Mouse (Mus musculus): Measurements from ENCODE around the gene Pigv. TPM values are rescaled to one million over a fixed set of nuclear protein-coding genes. Genes with fewer than 3 reads are reported as not detected.
A peak's percentile ranks its signal among the peaks of the same experiment; 100 is the strongest.

Pigv gene
- polyA plus RNA-seq (2015; fragmentation: Nextera tagmentation; extraction: Ambion mirVana): 14.6 and 15.3 TPM in 2 replicates

- H3K27me3 ChIP-seq: no peaks in the 10 kb centered on the region
Observed at GRCm38 (mm10) chr4:133671881-133672844, at the start of gene Pigv. Pigv (minus strand) TSS chr4:133672647.

GRCm38 (mm10) chr4:133719791-133720190, 47.3 kb upstream of the Pigv start:
- H3K9me3 ChIP-seq: no peaks in the 10 kb centered on the region
- no peaks in the 10 kb centered on the region for H3K27me3 ChIP-seq
- H3K4me3 ChIP-seq: no peak overlapping the region
- no peak overlapping the region for H3K9ac ChIP-seq
- no peaks in the 10 kb centered on the region; the same call in 1 of the 2 replicates for H3K4me1 ChIP-seq
- H3K4me2 ChIP-seq: no peak overlapping the region
- 75% methylated on average over 3 of the region's 3 CpGs for WGBS
- H3K36me3 ChIP-seq: peaks cover 78% of the 10 kb centered on the region
- ATAC-seq (ENCODE audit: insufficient number of reproducible peaks, low FRiP score, low TSS enrichment, low read depth): no peak
- H3K27ac ChIP-seq: no peak overlapping the region

More at GRCm38 (mm10) chr4:133671881-133672844, at the start of gene Pigv:
- Histone ChIP-seq H3K4me1 (peaks cover 51% of the 10 kb centered on the region), H3K27ac (peak within 1 kb of the TSS; percentile 100), H3K36me3 (peaks cover 20% of the 10 kb centered on the region), H3K9me3 (no peaks in the 10 kb centered on the region), H3K9ac (peak within 1 kb of the TSS; percentile 68), H3K4me2 (peak within 1 kb of the TSS; percentile 75), H3K4me3 (peak within 1 kb of the TSS; percentile 58)
- peak; percentile 88 for ATAC-seq (ENCODE audit: insufficient number of reproducible peaks, low FRiP score, low TSS enrichment, low read depth)
- under 1% methylated on average over 76 of the region's 76 CpGs for WGBS

GRCm38 (mm10) chr4:133712755-133713154, 40.3 kb upstream of the Pigv start:
- H3K4me3 ChIP-seq: no peak overlapping the region
- peaks cover 67% of the 10 kb centered on the region for H3K36me3 ChIP-seq
- ATAC-seq (ENCODE audit: insufficient number of reproducible peaks, low FRiP score, low TSS enrichment, low read depth): no peak
- no peak overlapping the region for H3K4me2 ChIP-seq
- H3K27ac ChIP-seq: no peak overlapping the region
- no peaks in the 10 kb centered on the region for H3K27me3 ChIP-seq
- H3K9ac ChIP-seq: no peak overlapping the region
- H3K9me3 ChIP-seq: no peaks in the 10 kb centered on the region
- H3K4me1 ChIP-seq: peaks cover 8% of the 10 kb centered on the region
- 77% methylated on average over 5 of the region's 5 CpGs for WGBS

GRCm38 (mm10) chr4:133711307-133712076, 39.0 kb upstream of the Pigv start:
- no peak overlapping the region for H3K4me2 ChIP-seq
- H3K27me3 ChIP-seq: no peaks in the 10 kb centered on the region
- H3K36me3 ChIP-seq: peaks cover 62% of the 10 kb centered on the region
- H3K4me3 ChIP-seq: no peak overlapping the region
- ATAC-seq (ENCODE audit: insufficient number of reproducible peaks, low FRiP score, low TSS enrichment, low read depth): no peak
- H3K4me1 ChIP-seq: peaks cover 20% of the 10 kb centered on the region
- 78% methylated on average over 6 of the region's 6 CpGs for WGBS
- H3K9me3 ChIP-seq: no peaks in the 10 kb centered on the region
- H3K9ac ChIP-seq: no peak overlapping the region
- no peak overlapping the region for H3K27ac ChIP-seq

DNA sequence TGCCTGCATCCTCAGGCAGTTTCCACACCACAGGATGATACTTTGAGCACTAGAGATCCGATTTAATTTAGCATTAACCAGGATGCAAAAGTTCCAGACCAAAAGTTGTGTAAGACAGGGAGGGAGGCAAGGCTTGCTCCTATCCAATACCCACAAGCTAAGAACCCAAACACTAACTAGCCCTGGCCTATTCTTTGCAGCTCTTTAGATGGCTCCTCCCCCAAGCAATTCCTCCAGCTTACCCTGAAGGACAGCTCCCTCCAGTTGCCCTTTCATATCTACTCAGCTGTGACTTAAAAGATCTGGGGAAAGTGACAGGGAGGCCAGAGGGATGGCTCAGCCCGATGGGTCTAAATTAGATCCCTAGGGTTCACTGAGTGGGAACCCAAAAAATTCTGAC, 36.9 kb upstream of the Pigv start:
- no peaks in the 10 kb centered on the region for H3K27me3 ChIP-seq
- ATAC-seq (ENCODE audit: insufficient number of reproducible peaks, low FRiP score, low TSS enrichment, low read depth): no peak
- H3K9me3 ChIP-seq: no peaks in the 10 kb centered on the region
- H3K36me3 ChIP-seq: peaks cover 53% of the 10 kb centered on the region
- no peak overlapping the region for H3K27ac ChIP-seq
- no peak overlapping the region for H3K9ac ChIP-seq
- H3K4me3 ChIP-seq: no peak overlapping the region
- peaks cover 23% of the 10 kb centered on the region for H3K4me1 ChIP-seq
- 82% methylated on average over 2 of the region's 2 CpGs for WGBS
- H3K4me2 ChIP-seq: no peak overlapping the region

- Histone ChIP-seq H3K9me3 (no peaks in the 10 kb centered on the region), H3K4me3 (no peak overlapping the region), H3K27me3 (no peaks in the 10 kb centered on the region), H3K36me3 (peaks cover 42% of the 10 kb centered on the region), H3K4me2 (no peak overlapping the region), H3K9ac (no peak overlapping the region), H3K4me1 (peaks cover 20% of the 10 kb centered on the region), H3K27ac (peak overlapping the region; percentile 68)
- WGBS: 67% methylated on average over 1 of the region's 1 CpGs
- ATAC-seq (ENCODE audit: insufficient number of reproducible peaks, low FRiP score, low TSS enrichment, low read depth): no peak
Observed at GRCm38 (mm10) chr4:133707464-133707863, 35.0 kb upstream of the Pigv start.

DNA sequence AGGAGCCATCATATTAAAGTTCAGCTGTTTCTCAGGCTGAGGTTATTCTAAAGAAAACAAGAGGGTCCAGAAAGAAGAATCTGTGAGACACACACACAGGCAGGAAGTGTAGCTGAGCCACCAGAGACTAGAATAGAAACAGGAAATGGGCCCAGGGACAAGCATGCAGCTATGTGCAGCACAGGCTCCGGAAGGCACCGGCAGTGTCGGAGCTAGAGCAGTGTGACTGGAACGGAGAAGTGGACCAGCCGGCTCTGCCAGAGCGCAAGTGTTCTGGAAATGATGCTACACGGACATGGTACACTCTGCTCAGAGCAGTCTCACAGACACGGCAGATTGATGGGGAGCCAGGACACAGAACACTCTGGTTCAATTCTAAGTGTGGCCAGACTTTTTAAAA, 34.5 kb upstream of the Pigv start:
- ATAC-seq (ENCODE audit: insufficient number of reproducible peaks, low FRiP score, low TSS enrichment, low read depth): no peak
- H3K27ac ChIP-seq: peak overlapping the region; percentile 68
- no peaks in the 10 kb centered on the region for H3K27me3 ChIP-seq
- H3K9ac ChIP-seq: no peak overlapping the region
- 38% methylated on average over 8 of the region's 8 CpGs for WGBS
- H3K4me1 ChIP-seq: peaks cover 20% of the 10 kb centered on the region
- no peaks in the 10 kb centered on the region for H3K9me3 ChIP-seq
- H3K4me3 ChIP-seq: no peak overlapping the region
- H3K4me2 ChIP-seq: no peak overlapping the region
- H3K36me3 ChIP-seq: peaks cover 44% of the 10 kb centered on the region

DNA sequence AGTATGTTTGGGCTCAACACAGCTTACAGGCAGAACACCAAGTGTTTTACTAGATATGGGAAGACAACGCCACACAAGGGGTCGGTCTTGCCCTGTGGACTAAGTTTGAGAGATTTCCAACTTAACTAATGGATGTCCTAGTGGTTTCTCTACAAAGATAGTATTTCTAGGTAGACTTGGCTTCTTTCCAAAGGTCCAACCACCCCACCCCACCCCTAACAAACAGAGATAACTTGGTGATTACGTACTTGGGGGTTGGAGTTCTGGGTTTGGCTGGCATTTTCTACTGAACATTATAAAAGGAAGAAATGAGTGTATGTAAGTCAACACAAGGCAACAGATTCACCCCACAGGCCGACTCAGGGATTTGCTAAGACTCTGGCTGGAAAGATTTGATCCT, 32.6 kb upstream of the Pigv start:
- no peaks in the 10 kb centered on the region for H3K27me3 ChIP-seq
- 88% methylated on average over 4 of the region's 4 CpGs for whole genome bisulfite sequencing
- no peak overlapping the region for H3K4me2 ChIP-seq
- H3K27ac ChIP-seq: no peak overlapping the region
- no peak overlapping the region for H3K9ac ChIP-seq
- H3K36me3 ChIP-seq: peaks cover 39% of the 10 kb centered on the region
- H3K4me3 ChIP-seq: no peak overlapping the region
- ATAC-seq (ENCODE audit: insufficient number of reproducible peaks, low FRiP score, low TSS enrichment, low read depth): no peak
- H3K4me1 ChIP-seq: peaks cover 30% of the 10 kb centered on the region
- H3K9me3 ChIP-seq: no peaks in the 10 kb centered on the region

DNA sequence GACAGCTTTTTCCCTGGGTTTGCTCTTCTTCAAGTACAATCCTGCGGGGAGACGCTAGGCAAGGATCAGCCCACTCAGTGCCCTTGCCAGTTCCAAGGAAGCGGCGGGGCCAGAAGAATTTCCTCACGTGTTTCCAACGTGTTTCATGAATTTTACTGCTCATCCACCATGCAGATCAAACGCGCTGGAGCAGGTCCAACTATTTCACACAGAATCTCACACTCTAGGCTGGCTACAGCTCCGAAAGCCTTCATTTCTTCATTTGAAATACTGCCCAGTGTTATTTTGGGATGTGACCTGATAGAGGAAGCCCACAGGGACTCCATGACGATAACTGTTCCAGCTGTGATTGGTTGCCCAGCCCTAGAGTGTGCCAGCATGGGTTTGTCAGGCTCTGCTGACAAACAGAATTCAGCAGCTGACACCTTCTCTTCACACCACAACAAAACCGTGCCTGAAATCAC, 28.5 kb upstream of the Pigv start:
- no peak overlapping the region for H3K9ac ChIP-seq
- peaks cover 10% of the 10 kb centered on the region for H3K4me1 ChIP-seq
- H3K9me3 ChIP-seq: no peaks in the 10 kb centered on the region
- H3K4me3 ChIP-seq: no peak overlapping the region
- peak; percentile 40; the same call in 1 of the 2 replicates for ATAC-seq (ENCODE audit: insufficient number of reproducible peaks, low FRiP score, low TSS enrichment, low read depth)
- no peaks in the 10 kb centered on the region for H3K27me3 ChIP-seq
- H3K27ac ChIP-seq: peak overlapping the region; percentile 35; the same call in 1 of the 2 replicates
- 38% methylated on average over 11 of the region's 11 CpGs for WGBS
- peaks cover 44% of the 10 kb centered on the region for H3K36me3 ChIP-seq
- no peak overlapping the region for H3K4me2 ChIP-seq

DNA sequence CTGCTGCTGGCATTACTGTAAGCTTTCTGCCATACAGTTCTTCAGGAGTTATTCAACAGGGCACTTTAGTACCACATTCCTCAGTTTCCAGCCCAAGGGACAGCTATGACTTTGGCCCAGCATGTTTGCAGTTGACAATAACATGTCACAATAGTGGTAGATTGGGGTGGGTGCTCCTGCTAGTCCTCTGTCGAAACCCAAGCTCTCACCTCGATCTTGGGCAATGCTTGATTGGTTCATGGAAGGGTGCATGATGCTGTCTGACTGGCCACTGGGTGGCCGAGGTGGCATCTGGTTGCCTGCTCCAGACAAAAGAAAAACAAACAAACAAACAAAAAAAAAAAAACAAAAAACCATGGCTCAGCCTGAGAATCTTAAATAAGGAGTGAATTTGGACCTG, 22.9 kb upstream of the Pigv start:
- Histone ChIP-seq H3K9ac (no peak overlapping the region), H3K4me2 (no peak overlapping the region), H3K4me3 (no peak overlapping the region), H3K27ac (no peak overlapping the region), H3K27me3 (no peaks in the 10 kb centered on the region), H3K36me3 (peaks cover 79% of the 10 kb centered on the region), H3K4me1 (peaks cover 9% of the 10 kb centered on the region), H3K9me3 (no peaks in the 10 kb centered on the region)
- no peak for ATAC-seq (ENCODE audit: insufficient number of reproducible peaks, low FRiP score, low TSS enrichment, low read depth)
- 83% methylated on average over 3 of the region's 3 CpGs for WGBS

DNA sequence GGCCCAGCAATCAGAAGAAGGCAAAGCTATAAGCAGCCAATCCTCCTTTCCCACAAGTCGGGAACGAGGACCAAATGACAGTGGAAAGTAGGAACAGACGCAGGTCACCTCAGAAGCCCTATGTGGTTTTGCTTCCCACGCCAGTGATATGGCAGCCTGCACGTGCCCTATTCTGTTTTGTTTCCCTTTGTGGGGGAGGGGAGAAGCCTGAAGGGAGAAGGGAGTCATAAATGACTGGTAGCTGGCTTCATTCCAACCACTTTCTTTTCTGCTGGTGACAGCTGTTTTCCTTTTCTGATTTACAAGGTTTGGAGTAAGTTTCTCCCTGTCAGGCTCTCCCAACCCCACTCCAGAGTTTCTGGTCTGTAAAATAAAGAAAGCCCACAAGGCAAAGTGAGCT, 17.8 kb upstream of the Pigv start:
- Histone ChIP-seq H3K27me3 (no peaks in the 10 kb centered on the region), H3K4me2 (no peak overlapping the region), H3K4me3 (no peak overlapping the region), H3K9me3 (no peaks in the 10 kb centered on the region), H3K4me1 (peaks cover 23% of the 10 kb centered on the region), H3K27ac (peak overlapping the region; percentile 43; the same call in 1 of the 2 replicates), H3K36me3 (peaks cover 99% of the 10 kb centered on the region), H3K9ac (no peak overlapping the region)
- WGBS: 10% methylated on average over 5 of the region's 5 CpGs
- ATAC-seq (ENCODE audit: insufficient number of reproducible peaks, low FRiP score, low TSS enrichment, low read depth): no peak
